Mouse (Mus musculus): ENCODE data around the gene Arid5b.

Arid5b gene

DNA sequence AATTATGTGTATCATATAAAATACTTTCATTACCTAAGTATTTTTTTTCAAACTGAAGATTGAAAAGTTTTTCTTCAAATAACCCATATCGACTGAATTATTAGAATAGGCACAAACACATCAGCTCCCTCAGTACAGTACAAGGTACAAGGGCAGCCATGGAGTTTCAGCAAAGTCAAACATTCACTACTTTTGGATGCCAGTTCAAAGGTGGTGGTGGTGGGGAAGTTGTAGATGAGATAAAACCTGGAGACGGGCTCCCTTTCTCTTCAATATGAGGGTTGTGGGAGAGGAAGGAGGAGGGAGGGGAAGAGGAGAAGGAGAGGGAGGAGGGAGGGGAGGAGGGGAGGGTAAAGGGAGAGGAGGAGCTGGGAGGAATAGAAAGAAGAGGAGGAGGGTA, 67.0 kb downstream of the Arid5b start:
- in situ Hi-C loops (cut with MboI; ENCODE audit: low pct_unique_long_range_greater_than_20kb in 1 of 2, low sequenced_read_pairs in 2 of 2, unreplicated experiment in 1 of 2), result no loop called here

DNA sequence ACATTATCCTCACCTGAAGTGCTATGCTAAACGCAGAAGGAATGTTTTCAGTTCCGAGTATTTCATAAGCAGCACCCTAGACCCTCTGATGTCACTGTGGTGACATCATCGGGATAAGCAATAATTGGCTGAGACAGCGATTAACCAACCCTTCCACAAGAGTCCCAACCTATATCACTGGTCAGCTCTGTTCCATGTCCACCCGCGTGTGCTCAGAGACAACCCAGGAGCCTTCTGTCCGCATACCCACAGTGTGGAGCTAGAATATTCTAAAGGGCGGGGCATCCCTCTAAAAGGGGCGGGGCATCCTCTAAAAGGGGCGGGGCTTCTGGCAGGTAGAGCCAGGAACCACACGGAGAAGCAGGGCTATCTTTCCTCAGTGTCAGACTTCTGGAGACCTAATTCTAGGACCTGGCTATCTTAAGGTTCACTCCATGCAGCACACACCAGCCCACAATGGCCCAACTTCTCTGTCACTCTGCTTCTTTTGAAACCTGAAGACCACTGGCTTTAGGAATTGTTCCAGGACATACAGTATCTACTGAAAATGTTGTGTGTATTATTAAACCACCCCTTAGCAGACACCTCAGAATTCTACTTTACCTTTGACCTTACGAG, 68.4 kb downstream of the Arid5b start:
- in situ Hi-C loops (cut with MboI; ENCODE audit: low pct_unique_long_range_greater_than_20kb in 1 of 2, low sequenced_read_pairs in 2 of 2, unreplicated experiment in 1 of 2), result no loop called here

DNA sequence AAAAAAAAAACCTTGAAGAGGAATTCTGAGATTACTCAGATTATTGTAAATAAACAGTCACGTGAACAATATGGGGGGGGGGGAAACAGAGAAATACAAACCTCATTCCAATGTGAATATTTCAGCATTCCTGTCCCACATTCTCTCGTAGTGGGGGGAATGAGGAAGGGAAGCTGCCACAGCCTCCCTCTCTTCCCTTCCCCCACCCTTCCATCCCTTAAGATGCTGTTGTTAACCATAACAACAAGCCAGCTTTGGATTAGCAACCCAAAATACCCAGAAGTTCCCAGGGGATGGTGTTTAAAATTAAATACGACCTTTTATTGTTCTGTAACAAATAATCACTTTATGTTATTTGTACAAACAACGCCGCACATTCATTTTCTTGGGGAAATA, 69.9 kb downstream of the Arid5b start:
- in situ Hi-C loops (cut with MboI; ENCODE audit: low pct_unique_long_range_greater_than_20kb in 1 of 2, low sequenced_read_pairs in 2 of 2, unreplicated experiment in 1 of 2), result no loop called here

DNA sequence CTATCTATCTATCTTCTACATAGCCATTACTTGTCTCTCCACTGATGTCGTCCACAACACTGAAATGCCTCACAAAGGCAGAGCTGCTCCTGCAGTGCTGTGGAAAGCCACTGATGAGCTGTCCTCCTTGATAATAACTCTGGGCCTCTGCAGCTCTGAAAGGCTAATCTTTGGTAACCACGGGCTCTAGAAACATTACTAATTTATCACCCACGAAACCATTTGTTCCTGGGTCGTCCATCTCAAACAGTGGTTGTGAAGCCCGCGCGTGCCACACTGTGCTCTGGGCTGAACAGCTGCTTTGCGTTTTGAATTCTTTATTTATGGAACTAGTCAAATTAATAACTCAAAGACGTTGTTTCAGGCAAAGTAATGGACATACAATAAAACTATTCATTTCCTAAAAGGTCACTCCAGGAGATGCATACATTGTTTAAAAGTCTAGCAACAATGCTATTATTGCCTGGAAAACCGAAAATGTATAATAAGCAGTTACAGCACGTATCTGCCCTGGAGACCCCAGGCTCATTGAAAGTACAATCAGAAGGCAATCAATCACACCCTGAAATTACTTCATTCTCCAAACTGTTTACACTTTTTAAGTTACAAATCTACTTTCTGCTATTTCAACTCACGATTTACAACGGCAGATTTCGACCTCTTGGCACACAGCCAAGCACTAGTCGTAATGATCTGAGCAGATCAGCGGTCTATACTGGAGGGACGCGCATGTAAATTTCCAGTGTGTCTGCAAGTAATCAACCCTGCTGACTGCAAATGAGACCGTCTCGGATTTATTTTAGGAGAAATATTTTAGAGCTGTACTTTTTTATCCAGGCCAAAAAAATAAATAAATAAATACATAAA, 70.5 kb downstream of the Arid5b start:
- in situ Hi-C loops (cut with MboI; ENCODE audit: low pct_unique_long_range_greater_than_20kb in 1 of 2, low sequenced_read_pairs in 2 of 2, unreplicated experiment in 1 of 2), result no loop called here

DNA sequence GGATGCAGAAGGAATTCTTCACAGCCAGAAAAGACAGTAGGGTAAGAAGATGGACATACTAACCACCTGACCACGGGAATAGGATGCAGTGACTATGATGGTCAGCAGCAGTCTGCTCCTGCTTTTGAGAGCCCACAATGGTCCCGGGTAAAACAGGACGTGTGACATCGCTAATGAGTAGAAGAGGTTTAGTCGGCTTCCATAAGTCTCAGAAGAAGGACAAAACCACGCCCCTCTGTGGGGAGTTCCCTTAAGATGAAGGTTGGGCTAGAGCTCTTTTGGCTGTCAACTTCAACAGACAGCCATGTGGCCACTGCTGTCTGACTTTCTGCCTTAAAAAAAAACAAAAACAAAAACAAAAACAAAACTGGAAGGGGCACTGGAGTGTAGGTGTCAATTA, 74.1 kb downstream of the Arid5b start:
- in situ Hi-C loops (cut with MboI; ENCODE audit: low pct_unique_long_range_greater_than_20kb in 1 of 2, low sequenced_read_pairs in 2 of 2, unreplicated experiment in 1 of 2), result no loop called here

DNA sequence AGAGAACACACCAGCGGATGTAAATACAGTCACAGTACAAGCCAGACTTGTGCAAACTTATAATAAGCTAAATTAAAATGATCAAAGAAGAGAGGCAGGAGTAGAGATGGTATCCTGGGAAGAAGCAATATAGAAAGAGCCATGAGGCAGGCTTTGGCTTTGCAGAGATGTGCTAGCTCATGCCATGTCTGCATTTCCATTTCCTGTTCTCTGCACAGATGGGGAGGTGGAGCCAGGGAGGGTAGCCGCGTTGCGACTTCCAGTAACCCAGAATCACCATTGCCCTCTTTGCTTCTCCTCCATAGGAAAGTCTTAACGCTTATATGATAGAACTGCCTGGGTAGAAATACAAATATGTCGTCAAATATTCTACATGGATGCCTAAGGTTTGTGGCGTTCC, 74.7 kb downstream of the Arid5b start:
- in situ Hi-C loops (cut with MboI; ENCODE audit: low pct_unique_long_range_greater_than_20kb in 1 of 2, low sequenced_read_pairs in 2 of 2, unreplicated experiment in 1 of 2), result no loop called here

DNA sequence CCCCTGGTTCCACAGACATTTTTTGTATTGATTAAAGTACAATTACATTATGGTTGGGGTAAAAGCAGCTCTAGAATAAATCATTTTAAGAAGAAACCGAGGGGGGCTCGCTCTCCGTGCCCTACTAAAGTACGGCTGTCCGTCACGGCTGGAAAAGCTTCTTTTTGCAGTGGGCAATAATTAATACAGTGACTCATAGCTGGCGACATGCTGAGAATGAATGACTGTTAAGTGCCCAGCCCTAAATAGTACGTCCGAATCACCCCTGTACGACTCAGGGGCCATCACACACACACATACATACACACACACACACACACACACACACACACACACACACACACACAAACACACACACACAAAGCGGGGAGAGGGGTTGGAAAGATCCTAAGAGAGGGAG, 75.2 kb downstream of the Arid5b start:
- in situ Hi-C loops (cut with MboI; ENCODE audit: low pct_unique_long_range_greater_than_20kb in 1 of 2, low sequenced_read_pairs in 2 of 2, unreplicated experiment in 1 of 2), result no loop called here

DNA sequence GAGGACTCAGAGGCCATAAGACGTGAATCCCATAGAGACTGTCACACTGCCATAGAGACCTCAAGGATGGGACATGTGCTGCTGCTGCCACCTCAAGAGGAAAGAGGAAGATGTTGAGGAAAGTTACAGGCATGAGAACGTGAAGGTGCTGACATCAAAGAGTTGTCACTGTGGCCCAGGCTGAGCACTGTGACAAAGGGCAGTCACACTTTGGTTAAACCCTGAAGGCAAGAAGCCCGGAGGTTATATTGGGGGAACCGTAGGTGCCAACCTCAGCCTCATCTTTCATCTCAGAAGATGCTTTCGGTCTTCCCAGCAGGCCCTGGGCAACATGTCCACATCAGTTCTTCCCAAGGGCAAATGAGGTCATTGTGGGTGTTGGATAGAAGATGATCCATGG, 79.1 kb downstream of the Arid5b start:
- in situ Hi-C loops (cut with MboI; ENCODE audit: low pct_unique_long_range_greater_than_20kb in 1 of 2, low sequenced_read_pairs in 2 of 2, unreplicated experiment in 1 of 2), result no loop called here

DNA sequence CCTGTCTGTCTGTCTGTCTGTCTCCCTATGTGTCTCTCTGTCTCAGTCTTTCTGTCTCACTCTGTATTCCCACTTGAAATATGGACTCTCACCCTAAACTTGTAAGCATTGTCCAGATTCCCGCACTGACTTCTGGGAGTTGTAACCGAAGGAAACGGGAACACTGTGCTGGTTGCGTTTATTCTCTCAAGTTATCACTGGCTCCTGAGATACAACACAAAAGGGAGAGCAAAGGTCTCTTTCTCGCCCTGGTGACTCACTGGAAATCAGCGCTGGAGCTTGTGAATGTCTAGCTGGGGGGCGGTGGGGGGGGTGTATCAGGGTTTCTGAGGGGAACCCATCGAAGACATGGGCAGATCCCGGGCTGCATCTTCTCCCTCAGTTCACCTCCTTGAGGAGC, 82.2 kb downstream of the Arid5b start:
- in situ Hi-C loops (cut with MboI; ENCODE audit: low pct_unique_long_range_greater_than_20kb in 1 of 2, low sequenced_read_pairs in 2 of 2, unreplicated experiment in 1 of 2), result no loop called here

DNA sequence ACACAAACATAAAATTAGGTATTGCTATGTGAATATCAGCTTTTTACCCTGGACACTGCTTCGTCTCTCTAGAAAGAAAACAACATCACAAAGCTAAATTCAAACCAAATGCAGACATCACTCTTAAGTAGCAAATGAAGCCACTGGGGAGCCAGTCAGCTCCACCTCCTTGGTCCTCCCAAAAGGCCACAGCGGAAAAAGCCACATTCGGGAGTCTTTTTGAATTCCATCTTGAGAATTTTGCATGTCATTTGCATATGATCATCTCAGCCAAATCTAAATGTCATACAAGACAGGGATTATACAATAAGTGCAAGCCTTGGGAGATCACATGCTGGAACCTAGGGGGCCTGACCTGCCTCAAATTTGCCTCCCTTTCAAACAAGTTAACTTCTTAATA, 85.0 kb downstream of the Arid5b start:
- in situ Hi-C loops (cut with MboI; ENCODE audit: low pct_unique_long_range_greater_than_20kb in 1 of 2, low sequenced_read_pairs in 2 of 2, unreplicated experiment in 1 of 2), result no loop called here

DNA sequence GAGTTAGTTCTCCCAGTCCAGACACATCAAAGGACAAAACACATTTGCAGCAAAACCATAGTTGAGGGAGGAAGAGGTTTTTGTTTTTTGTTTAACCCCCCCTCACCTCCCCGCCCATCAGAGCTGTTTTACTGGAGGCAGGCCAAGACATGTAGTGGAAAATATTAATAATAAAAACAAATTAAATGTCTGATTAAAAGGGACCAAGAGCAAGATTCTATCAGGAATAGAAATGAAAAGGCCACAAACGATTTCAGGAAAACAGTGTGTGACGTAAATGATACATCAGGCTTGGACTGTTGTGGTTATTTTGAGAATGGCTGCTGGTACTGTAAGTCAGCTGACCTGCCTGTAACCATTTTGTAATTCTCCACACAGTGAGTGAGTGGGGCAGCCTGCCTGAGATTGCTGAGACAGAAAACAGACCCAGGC, 85.7 kb downstream of the Arid5b start:
- in situ Hi-C loops (cut with MboI; ENCODE audit: low pct_unique_long_range_greater_than_20kb in 1 of 2, low sequenced_read_pairs in 2 of 2, unreplicated experiment in 1 of 2), result no loop called here

DNA sequence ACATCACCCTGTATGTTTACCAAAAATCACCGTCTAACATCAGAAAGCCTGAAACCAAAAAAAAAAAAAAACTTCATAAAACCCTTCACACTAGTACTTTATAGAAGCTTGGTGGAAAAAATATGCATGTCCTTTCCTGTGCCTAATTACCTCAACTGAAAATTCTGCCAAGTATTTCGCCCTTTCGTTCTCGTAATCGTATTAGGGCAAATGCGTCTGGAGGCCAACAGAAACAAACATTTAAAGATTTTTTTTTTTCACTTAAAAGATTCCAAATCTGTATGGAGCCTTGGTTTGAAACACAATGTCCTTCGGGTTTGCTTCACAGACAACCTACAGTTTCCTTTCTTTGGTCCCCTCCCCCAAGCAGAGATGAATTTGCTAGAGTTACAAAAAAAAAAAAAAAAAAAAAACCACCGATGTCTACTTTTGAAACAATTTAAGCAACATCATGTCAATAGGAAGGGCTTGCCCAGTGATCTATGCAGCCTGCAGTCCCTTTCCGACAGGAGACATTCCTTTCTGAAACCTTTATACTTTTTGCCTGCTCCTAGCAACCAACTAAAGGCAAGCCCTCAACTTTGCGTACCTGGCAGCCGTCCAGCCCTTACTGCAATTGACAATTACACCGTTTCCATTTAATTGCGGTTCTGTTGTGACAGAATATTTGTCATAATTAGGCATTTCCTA, 86.7 kb downstream of the Arid5b start:
- in situ Hi-C loops (cut with MboI; ENCODE audit: low pct_unique_long_range_greater_than_20kb in 1 of 2, low sequenced_read_pairs in 2 of 2, unreplicated experiment in 1 of 2), result no loop called here

DNA sequence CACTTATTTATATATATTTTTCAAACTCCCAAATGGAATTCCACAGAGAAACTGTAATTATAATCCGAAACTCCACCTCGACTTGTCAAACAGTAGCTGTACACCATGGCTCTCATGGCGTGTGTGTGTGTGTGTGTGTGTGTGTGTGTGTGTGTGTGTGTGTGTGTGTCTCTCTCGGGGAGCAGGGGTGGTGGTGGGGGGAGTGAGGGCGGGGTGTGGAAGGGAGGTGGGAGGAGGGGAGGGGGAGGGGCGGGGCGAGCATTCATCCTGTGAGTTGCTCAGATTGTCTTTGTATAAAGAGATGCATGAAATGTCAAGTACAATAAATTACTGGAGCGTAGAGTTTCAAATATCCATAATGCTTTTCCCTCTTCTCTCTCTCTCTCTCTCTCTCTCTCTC, 87.4 kb downstream of the Arid5b start:
- in situ Hi-C loops (cut with MboI; ENCODE audit: low pct_unique_long_range_greater_than_20kb in 1 of 2, low sequenced_read_pairs in 2 of 2, unreplicated experiment in 1 of 2), result no loop called here

DNA sequence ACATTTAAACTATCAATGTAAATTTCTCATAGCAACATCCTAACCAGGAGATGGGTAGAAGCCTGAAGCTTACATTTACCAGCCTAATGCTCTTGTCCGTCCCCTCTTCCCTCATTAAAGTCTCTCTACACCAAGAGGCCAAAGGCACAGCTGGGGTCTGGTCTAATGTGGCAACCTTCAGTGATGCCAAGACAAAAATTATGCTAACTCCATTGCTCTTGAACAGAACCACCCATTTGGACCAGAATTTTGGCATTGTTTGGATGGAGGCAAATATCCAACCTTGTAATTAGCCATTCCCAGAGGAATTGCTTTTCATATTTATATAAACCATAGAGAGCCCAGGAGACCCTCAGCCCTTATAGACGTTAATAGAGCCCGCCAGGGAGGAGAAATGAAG, 88.7 kb downstream of the Arid5b start:
- in situ Hi-C loops (cut with MboI; ENCODE audit: low pct_unique_long_range_greater_than_20kb in 1 of 2, low sequenced_read_pairs in 2 of 2, unreplicated experiment in 1 of 2), result no loop called here

DNA sequence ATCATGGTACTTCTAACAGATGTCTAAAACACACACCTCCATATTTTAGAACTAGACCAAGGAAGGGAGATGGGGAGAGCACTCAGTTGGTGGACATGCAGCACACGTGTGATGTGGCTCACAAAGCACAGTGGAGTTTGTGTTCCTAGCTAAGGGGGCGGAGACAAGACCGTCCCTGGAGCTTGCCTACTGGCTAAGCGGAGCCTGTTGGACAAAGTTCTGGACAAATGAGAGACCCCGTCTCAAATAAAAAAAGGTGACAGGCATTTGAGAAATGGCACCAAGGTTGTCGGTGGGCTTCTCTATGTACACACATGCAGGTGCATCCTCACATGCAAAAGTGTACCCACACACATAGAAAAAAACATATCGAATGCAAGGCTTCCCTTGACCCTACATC, 95.4 kb downstream of the Arid5b start:
- in situ Hi-C loops (cut with MboI; ENCODE audit: low pct_unique_long_range_greater_than_20kb in 1 of 2, low sequenced_read_pairs in 2 of 2, unreplicated experiment in 1 of 2), result loop anchor here in 1 of 2 experiments (5.0 kb wide), 1 partner anchor 94 kb away; the partner anchor contains the start of gene Arid5b

DNA sequence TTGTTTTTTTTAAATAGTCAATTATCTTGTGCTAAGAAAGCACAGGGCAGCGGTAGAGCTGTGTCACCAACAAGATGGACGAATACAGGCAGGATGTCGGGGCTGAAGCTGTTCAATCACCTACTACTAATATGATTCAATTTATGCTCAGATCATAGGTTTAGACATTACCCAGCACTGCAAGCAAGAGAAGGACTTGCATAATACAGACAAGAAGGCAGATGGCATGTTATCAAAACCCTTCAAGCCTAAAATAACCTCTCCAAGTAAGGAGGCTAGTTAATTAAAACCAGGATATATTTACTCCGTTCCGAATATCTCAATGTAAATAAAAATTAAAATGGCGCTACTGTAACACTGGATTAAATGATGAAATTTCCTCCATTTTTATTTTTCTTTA, 96.3 kb downstream of the Arid5b start:
- in situ Hi-C loops (cut with MboI; ENCODE audit: low pct_unique_long_range_greater_than_20kb in 1 of 2, low sequenced_read_pairs in 2 of 2, unreplicated experiment in 1 of 2), result loop anchor here in 1 of 2 experiments (5.0 kb wide), 1 partner anchor 95 kb away; the partner anchor contains the start of gene Arid5b

DNA sequence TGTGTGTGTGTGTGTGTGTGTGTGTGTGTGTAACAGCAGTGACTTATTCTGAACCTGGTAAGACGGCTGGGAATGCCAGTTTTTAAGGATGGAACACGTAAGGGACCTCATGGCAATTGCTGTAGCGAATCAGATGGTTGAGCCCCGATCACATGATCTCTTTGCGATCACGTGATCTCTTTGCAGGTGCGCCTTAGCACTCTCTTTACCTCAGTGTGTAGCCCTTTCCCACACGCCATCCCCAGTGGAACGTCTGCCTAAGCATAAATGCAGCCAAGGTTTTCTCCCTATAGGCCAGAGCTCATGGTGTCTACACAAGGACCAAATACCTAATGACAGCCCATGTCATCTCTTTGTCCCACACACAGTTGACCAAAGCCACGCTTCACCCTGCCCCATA, 97.4 kb downstream of the Arid5b start:
- in situ Hi-C loops (cut with MboI; ENCODE audit: low pct_unique_long_range_greater_than_20kb in 1 of 2, low sequenced_read_pairs in 2 of 2, unreplicated experiment in 1 of 2), result loop anchor here in 1 of 2 experiments (5.0 kb wide), 1 partner anchor 96 kb away; the partner anchor contains the start of gene Arid5b

DNA sequence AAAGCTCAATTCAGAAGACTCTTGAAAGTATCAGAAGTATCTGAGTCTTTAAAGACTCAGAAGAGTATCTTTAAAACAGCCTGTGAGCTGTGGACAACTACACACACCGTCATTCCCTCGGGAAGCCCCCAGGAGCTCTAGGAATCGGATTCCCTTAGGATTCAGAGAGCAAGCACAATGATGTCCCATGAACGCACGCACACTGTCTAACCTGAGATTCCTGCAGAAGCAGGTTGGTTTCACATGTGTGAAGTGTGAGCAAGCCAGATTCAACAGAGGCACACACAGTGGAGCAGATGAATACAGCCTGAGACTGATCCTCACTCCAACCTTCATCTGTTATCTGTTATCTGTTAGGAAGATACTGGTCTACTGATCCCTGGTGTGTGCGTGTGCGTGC, 97.8 kb downstream of the Arid5b start:
- in situ Hi-C loops (cut with MboI; ENCODE audit: low pct_unique_long_range_greater_than_20kb in 1 of 2, low sequenced_read_pairs in 2 of 2, unreplicated experiment in 1 of 2), result loop anchor here in 1 of 2 experiments (5.0 kb wide), 1 partner anchor 97 kb away; the partner anchor contains the start of gene Arid5b

DNA sequence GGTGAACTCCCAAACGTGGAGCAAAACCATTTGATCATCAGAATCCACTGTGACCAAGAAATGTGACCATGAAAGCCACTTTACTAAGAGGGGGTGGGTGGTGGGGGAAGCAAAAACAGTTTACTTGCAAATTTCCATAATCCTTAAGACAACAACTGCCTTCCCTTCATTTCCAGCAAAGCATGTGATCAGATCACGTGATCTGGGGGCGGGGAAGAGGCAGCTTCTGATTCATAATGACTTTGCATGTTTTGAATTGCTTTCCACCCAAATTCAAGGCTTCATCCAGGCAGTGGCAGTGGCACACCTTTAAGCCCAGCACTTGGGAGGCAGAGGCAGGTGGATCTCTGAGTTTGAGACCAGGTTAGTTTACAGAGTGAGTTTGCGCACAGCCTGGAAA, 98.4 kb downstream of the Arid5b start:
- in situ Hi-C loops (cut with MboI; ENCODE audit: low pct_unique_long_range_greater_than_20kb in 1 of 2, low sequenced_read_pairs in 2 of 2, unreplicated experiment in 1 of 2), result loop anchor here in 1 of 2 experiments (5.0 kb wide), 1 partner anchor 97 kb away; the partner anchor contains the start of gene Arid5b

All from mouse embryonic stem cell (cell line).